Mouse (Mus musculus) heart, postnatal 10 days (tissue): ENCODE results near the gene Haghl. TPM values are rescaled to one million over a fixed set of nuclear protein-coding genes. Genes with fewer than 3 reads are reported as not detected.

Source experiments
- DNase-seq, 2 experiments: peaks; one replicate each; pipeline ENCODE4 v3.0.0; 2021
- intact Hi-C: fragments of 180-260 bp; cut with DNase I; formaldehyde crosslinking; loops from one replicate; pipeline ENCODE4 v1.15.1; 2025
- total RNA-seq, 2 experiments: library from RNA; stranded (reverse); gene quantifications; 2 replicates each; pipeline ENCODE4 v1.2.3; 2021

Haghl gene
- total RNA-seq = 10 to 100 TPM; 23.8 to 25.7 TPM

GRCm38 (mm10) chr17:25785281-25785745, at the start of gene Haghl:
Gene Haghl (minus strand): TSS chr17:25785673.
- intact Hi-C loops = no loop called here
- peak; percentile 97 to 98 for DNase-seq

- intact Hi-C loops = no loop called here
- no peak for DNase-seq
These were observed 49.2 kb upstream of the Haghl start for GRCm38 (mm10) chr17:25834595-25835222.

- peak; percentile 56 to 64 for DNase-seq
- intact Hi-C loops = no loop called here
These were observed 48.6 kb upstream of the Haghl start for GRCm38 (mm10) chr17:25833961-25834594.

GRCm38 (mm10) chr17:25833291-25833663, 47.8 kb upstream of the Haghl start, which contains the start of gene Stub1:
Gene Stub1 (minus strand): TSS chr17:25833404.
- intact Hi-C loops = no loop called here
- DNase-seq = peak; percentile 95 to 96

GRCm38 (mm10) chr17:25832436-25833290, 47.2 kb upstream of the Haghl start:
- peak; percentile 100 for DNase-seq
- intact Hi-C loops = no loop called here

- peak in 1 of 2 experiments; percentile 50 for DNase-seq
- intact Hi-C loops = no loop called here
These were observed 46.2 kb upstream of the Haghl start for GRCm38 (mm10) chr17:25831451-25832281.

- intact Hi-C loops = no loop called here
- DNase-seq = no peak
These were observed 45.4 kb upstream of the Haghl start for GRCm38 (mm10) chr17:25830806-25831431.

- no peak for DNase-seq
- intact Hi-C loops = no loop called here
These were observed 44.8 kb upstream of the Haghl start for GRCm38 (mm10) chr17:25830200-25830753.

- intact Hi-C loops = no loop called here
- DNase-seq = no peak
These were observed 44.1 kb upstream of the Haghl start for GRCm38 (mm10) chr17:25829558-25830017.

GRCm38 (mm10) chr17:25828712-25829557, 43.5 kb upstream of the Haghl start, which contains the start of gene Jmjd8:
Gene Jmjd8 (plus strand): TSS chr17:25828867.
- intact Hi-C loops = no loop called here
- peak; percentile 83 to 85 for DNase-seq

- DNase-seq = no peak
- intact Hi-C loops = no loop called here
These were observed 42.7 kb upstream of the Haghl start for GRCm38 (mm10) chr17:25828223-25828594.

- DNase-seq = no peak
These were observed 42.2 kb upstream of the Haghl start for GRCm38 (mm10) chr17:25827546-25828222.

GRCm38 (mm10) chr17:25827011-25827410, 41.5 kb upstream of the Haghl start:
- intact Hi-C loops = no loop called here

More at GRCm38 (mm10) chr17:25827546-25828222, 42.2 kb upstream of the Haghl start:
- intact Hi-C loops = no loop called here

GRCm38 (mm10) chr17:25825984-25826570, 40.6 kb upstream of the Haghl start:
- no peak for DNase-seq
- intact Hi-C loops = no loop called here

More at GRCm38 (mm10) chr17:25827011-25827410, 41.5 kb upstream of the Haghl start:
- DNase-seq = no peak

- no peak for DNase-seq
- intact Hi-C loops = no loop called here
These were observed 39.8 kb upstream of the Haghl start for GRCm38 (mm10) chr17:25825311-25825710.

GRCm38 (mm10) chr17:25824362-25825142, 39.1 kb upstream of the Haghl start:
- intact Hi-C loops = no loop called here
- DNase-seq = no peak

- DNase-seq = peak; percentile 85 to 90
These were observed 38.0 kb upstream of the Haghl start, which contains the start of gene Wdr24 for GRCm38 (mm10) chr17:25823452-25823851. Gene Wdr24 (plus strand): TSS chr17:25823627.

More at GRCm38 (mm10) chr17:25823452-25823851, 38.0 kb upstream of the Haghl start, which contains the start of gene Wdr24:
- intact Hi-C loops = no loop called here
